Mouse (Mus musculus) left cerebral cortex, postnatal 4 days (tissue): ENCODE measurements around the gene Ipo11. TPM values are rescaled to one million over a fixed set of nuclear protein-coding genes. Genes with fewer than 3 reads are reported as not detected.

Experiments used
- total RNA-seq, 2 experiments: library from RNA; stranded (reverse); gene quantifications; 2 replicates each; pipeline ENCODE4 v1.2.3; 2021

Gene Ipo11
- total RNA-seq, 2 experiments from 2014 or later: 61.4 to 70.6 TPM

Other genes starting within 250 kb of the Ipo11 start
- gene Dimt1, start 10.2 kb upstream of the Ipo11 start, total RNA-seq: 10 to 100 TPM; 20.7 to 25.3 TPM
- gene Kif2a, start 85.2 kb upstream of the Ipo11 start, total RNA-seq: 100 to 1,000 TPM; 194 to 216 TPM